25 mouse cellular contexts compared by ENCODE assay signal in the genomic region with DNA sequence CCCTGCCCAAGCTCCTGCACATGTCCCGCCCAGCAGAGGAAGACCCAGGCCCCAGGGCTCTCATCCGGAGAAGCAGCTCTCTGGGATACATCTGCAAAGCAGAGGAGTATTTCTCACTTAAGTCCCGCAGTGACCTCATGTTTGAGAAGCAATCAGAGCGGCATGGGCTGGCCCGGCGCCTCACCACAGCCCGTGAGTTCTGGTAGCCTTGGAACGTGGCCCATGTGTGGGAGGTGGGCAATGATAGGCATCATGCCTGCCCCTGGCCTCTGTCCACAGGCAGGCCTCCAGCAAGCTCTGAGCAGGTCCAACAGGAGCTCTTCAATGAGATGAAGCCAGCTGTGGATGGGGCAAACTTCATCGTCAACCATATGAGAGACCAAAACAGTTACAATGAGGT. TPM values are rescaled to one million over a fixed set of nuclear protein-coding genes. Genes with fewer than 3 reads are reported as not detected.
"Had no signal": no experiment of that assay in that cellular context is flagged by ENCODE, and none has a peak within 500 bp of the region (broad histone marks: within the 10 kb centered on the region; RNA-seq: fewer than 3 reads in every experiment).

No protein-coding gene starts in this region.

- H3K4me1 ChIP-seq: intestine, embryonic 15.5 days; limb, embryonic 12.5 days; liver, embryonic 15.5 days; midbrain, embryonic 13.5 days; neural tube, embryonic 15.5 days had no signal

- DNase-seq: kidney, adult 18-20 months; kidney, postnatal 10 days; lung, adult 2 months; lung, postnatal 36 days; right cerebral cortex, adult 18-20 months; right cerebral cortex, postnatal 25 days; thymus, adult 2 months; thymus, postnatal 25 days had no signal

- H3K27me3 ChIP-seq: intestine, embryonic 15.5 days; limb, embryonic 12.5 days; liver, embryonic 15.5 days; neural tube, embryonic 15.5 days had no signal

- H3K4me3 ChIP-seq: intestine, embryonic 15.5 days; left cerebral cortex, adult 2 months; limb, embryonic 12.5 days; liver, embryonic 15.5 days; midbrain, embryonic 13.5 days; neural tube, embryonic 15.5 days had no signal

- H3K27ac ChIP-seq: intestine, embryonic 15.5 days; left cerebral cortex, adult 2 months; limb, embryonic 12.5 days; liver, embryonic 15.5 days; midbrain, embryonic 13.5 days; neural tube, embryonic 15.5 days had no signal

RNA-seq across cellular contexts. Expression of gene Chrnd, which starts 6.9 kb away (rescaled TPM):
- total RNA-seq: layer of hippocampus, adult 8-10 months; layer of hippocampus, postnatal 25 days; left cerebral cortex, adult 2 months; left cerebral cortex, postnatal 25 days; megakaryocyte progenitor cell, adult 5-6 weeks; midbrain, postnatal 0 days had no signal
- polyA plus RNA-seq: intestine, embryonic 15.5 days; liver, embryonic 11.5 days; lung, postnatal 0 days; midbrain, embryonic 13.5 days; midbrain, postnatal 0 days; urinary bladder, adult 2 months had no signal

RNA-seq across cellular contexts. Expression of gene Chrng, which starts 7.2 kb away (rescaled TPM):
- total RNA-seq: layer of hippocampus, adult 8-10 months; layer of hippocampus, postnatal 25 days; left cerebral cortex, adult 2 months; left cerebral cortex, postnatal 25 days; megakaryocyte progenitor cell, adult 5-6 weeks had no signal
- polyA plus RNA-seq: midbrain, embryonic 13.5 days; midbrain, postnatal 0 days; small intestine, adult 2 months; urinary bladder, adult 2 months had no signal

RNA-seq across cellular contexts. Expression of gene Prss56, which starts 14.2 kb away (rescaled TPM):
- total RNA-seq: megakaryocyte progenitor cell, adult 5-6 weeks; midbrain, postnatal 0 days had no signal
- polyA plus RNA-seq: intestine, embryonic 15.5 days; kidney, embryonic 14.5 days; limb, embryonic 12.5 days; liver, embryonic 11.5 days; liver, embryonic 15.5 days; lung, adult 2 months; lung, postnatal 0 days; midbrain, embryonic 13.5 days; midbrain, postnatal 0 days; small intestine, adult 2 months; stomach, embryonic 16.5 days; urinary bladder, adult 2 months had no signal

RNA-seq across cellular contexts. Expression of gene Ecel1, which starts 41.0 kb away (rescaled TPM):
- total RNA-seq: megakaryocyte progenitor cell, adult 5-6 weeks had no signal
- polyA plus RNA-seq: liver, embryonic 15.5 days; lung, adult 2 months had no signal
